Mouse (Mus musculus) myocyte (in vitro differentiated cells): Measurements from ENCODE around the gene Hist1h2ag. TPM values are rescaled to one million over a fixed set of nuclear protein-coding genes. Genes with fewer than 3 reads are reported as not detected.
A peak's percentile ranks its signal among the peaks of the same experiment; 100 is the strongest.

Experiments
- H3K27me3 ChIP-seq: one replicate; pipeline ENCODE4 v1.6.1; 2011; ENCODE audit not compliant: control insufficient read depth, insufficient read depth, insufficient read length
- H3K36me3 ChIP-seq: one replicate; pipeline ENCODE4 v1.6.1; 2011; ENCODE audit not compliant: control insufficient read depth, insufficient read depth
- H3K4me2 ChIP-seq: one replicate; pipeline ENCODE4 v1.6.1; 2011; ENCODE audit warnings: low read depth, control low read depth
- H3K4me3 ChIP-seq: one replicate; pipeline ENCODE4 v1.5.1; 2011; ENCODE audit warnings: mild to moderate bottlenecking, control low read depth, moderate library complexity
- H3K79me2 ChIP-seq: one replicate; pipeline ENCODE4 v1.6.1; 2011; ENCODE audit not compliant: control insufficient read depth, insufficient read depth
- H3ac ChIP-seq: one replicate; pipeline ENCODE4 v1.6.1; 2011; ENCODE audit not compliant: control insufficient read depth, insufficient read length
- CEBPB ChIP-seq: IDR thresholded peaks from 2 replicates; pipeline ENCODE4 v1.6.1; 2011; ENCODE audit warnings: mild to moderate bottlenecking, moderate library complexity; ENCODE audit not compliant: poor library complexity, insufficient read depth, severe bottlenecking
- E2F4 ChIP-seq: IDR thresholded peaks from one replicate; pipeline ENCODE4 v1.6.1; 2011; ENCODE audit warnings: mild to moderate bottlenecking, control low read depth, moderate library complexity; ENCODE audit not compliant: insufficient read depth
- MAX ChIP-seq: IDR thresholded peaks from one replicate; pipeline ENCODE4 v1.6.1; 2011; ENCODE audit warnings: low read depth, mild to moderate bottlenecking, control low read depth
- MYOD1 ChIP-seq, 3 experiments: IDR thresholded peaks; one replicate each; pipeline ENCODE4 v1.6.1; 2011; ENCODE audit warnings: control low read depth in 2 of 3, low read depth in 2 of 3, mild to moderate bottlenecking in 2 of 3, moderate library complexity in 1 of 3; ENCODE audit not compliant: insufficient read length in 2 of 3, control insufficient read depth in 1 of 3
- MYOG ChIP-seq, 3 experiments: IDR thresholded peaks; one replicate each; pipeline ENCODE4 v1.6.1; 2011; ENCODE audit warnings: control low read depth in 2 of 3, low read depth in 2 of 3, mild to moderate bottlenecking in 2 of 3; ENCODE audit not compliant: insufficient read length in 2 of 3, control insufficient read depth in 1 of 3, insufficient read depth in 1 of 3
- POLR2A ChIP-seq: IDR thresholded peaks from one replicate; pipeline ENCODE4 v1.6.1; 2011; ENCODE audit warnings: low read depth, mild to moderate bottlenecking, control low read depth, moderate library complexity; ENCODE audit not compliant: insufficient read length
- POLR2AphosphoS2 ChIP-seq: IDR thresholded peaks from one replicate; pipeline ENCODE4 v1.6.1; 2011; ENCODE audit warnings: low read depth, control low read depth; ENCODE audit not compliant: insufficient read length
- REST ChIP-seq: IDR thresholded peaks from one replicate; pipeline ENCODE4 v1.6.1; 2011; ENCODE audit warnings: mild to moderate bottlenecking, control low read depth, moderate library complexity; ENCODE audit not compliant: insufficient read depth, insufficient read length
- SRF ChIP-seq: IDR thresholded peaks from one replicate; pipeline ENCODE4 v1.6.1; 2011; ENCODE audit warnings: low read depth; ENCODE audit not compliant: control insufficient read depth, insufficient read length
- TCF12 ChIP-seq: IDR thresholded peaks from one replicate; pipeline ENCODE4 v1.6.1; 2011; ENCODE audit warnings: mild to moderate bottlenecking, control low read depth; ENCODE audit not compliant: poor library complexity, insufficient read depth, severe bottlenecking
- TCF3 ChIP-seq: IDR thresholded peaks from one replicate; pipeline ENCODE4 v1.6.1; 2011; ENCODE audit warnings: low read depth, control low read depth; ENCODE audit not compliant: insufficient read length
- USF1 ChIP-seq: IDR thresholded peaks from one replicate; pipeline ENCODE4 v1.6.1; 2011; ENCODE audit warnings: low read depth, mild to moderate bottlenecking, control low read depth, moderate library complexity
- polyA plus RNA-seq: library from polyadenylated mRNA; unstranded; fragments of >200 nt; fragmentation: generic; extraction: Trizol; gene quantifications from one replicate; pipeline ENCODE4 v1.2.1, GENCODE M21; 2012; ENCODE audit warnings: missing spikeins

Gene Hist1h2ag
- polyA plus RNA-seq, 1 experiment: 4.1 TPM

- Histone ChIP-seq H3K4me2 (peak overlapping the region; percentile 67), H3ac (peak overlapping the region; percentile 2), H3K79me2 (no peaks in the 10 kb centered on the region), H3K27me3 (no peaks in the 10 kb centered on the region), H3K4me3 (peak overlapping the region; percentile 30), H3K36me3 (no peaks in the 10 kb centered on the region)
- TF ChIP-seq REST: no peak
- peak in 1 of 3 experiments; percentile 18 for TF ChIP-seq MYOG (IDR thresholded peaks at IDR 0.05; ENCODE audit: control insufficient read depth in 1 of 3, insufficient read depth in 1 of 3, insufficient read length in 2 of 3, low read depth in 2 of 3)
- peak; percentile 58 for TF ChIP-seq USF1
- peak; percentile 79 for TF ChIP-seq MAX
Measured at GRCm38 (mm10) chr13:22050591-22051522, 8.1 kb upstream of the Hist1h2ag start.

- Histone ChIP-seq H3K36me3 (no peaks in the 10 kb centered on the region), H3ac (no peak overlapping the region), H3K79me2 (no peaks in the 10 kb centered on the region), H3K4me2 (peak overlapping the region; percentile 67), H3K4me3 (peak overlapping the region; percentile 30), H3K27me3 (no peaks in the 10 kb centered on the region)
- no peak for TF ChIP-seq MAX
- TF ChIP-seq MYOG (IDR thresholded peaks at IDR 0.05; ENCODE audit: control insufficient read depth in 1 of 3, insufficient read depth in 1 of 3, insufficient read length in 2 of 3, low read depth in 2 of 3): peak in 1 of 3 experiments; percentile 14
- no peak for TF ChIP-seq REST
- TF ChIP-seq CEBPB: peak; percentile 65; the same call in 1 of the 2 replicates
- TF ChIP-seq MYOD1 (IDR thresholded peaks at IDR 0.05; ENCODE audit: control insufficient read depth in 1 of 3, insufficient read length in 2 of 3, low read depth in 2 of 3): no peak
Measured at GRCm38 (mm10) chr13:22049737-22050440, 7.1 kb upstream of the Hist1h2ag start.

GRCm38 (mm10) chr13:22049041-22049440 lies 6.3 kb upstream of the Hist1h2ag start:
- H3K4me3 ChIP-seq: peak overlapping the region; percentile 30
- H3K4me2 ChIP-seq: no peak overlapping the region
- TF ChIP-seq TCF3 (no peak), TCF12 (no peak), REST (no peak), MAX (no peak), MYOD1 (IDR thresholded peaks at IDR 0.05; ENCODE audit: control insufficient read depth in 1 of 3, insufficient read length in 2 of 3, low read depth in 2 of 3) (no peak), POLR2AphosphoS2 (no peak), SRF (no peak), POLR2A (no peak), USF1 (no peak), MYOG (IDR thresholded peaks at IDR 0.05; ENCODE audit: control insufficient read depth in 1 of 3, insufficient read depth in 1 of 3, insufficient read length in 2 of 3, low read depth in 2 of 3) (no peak), E2F4 (no peak)
- H3K27me3 ChIP-seq: no peaks in the 10 kb centered on the region
- no peak overlapping the region for H3ac ChIP-seq
- no peaks in the 10 kb centered on the region for H3K36me3 ChIP-seq
- H3K79me2 ChIP-seq: no peaks in the 10 kb centered on the region

- no peak overlapping the region for H3K4me3 ChIP-seq
- H3K36me3 ChIP-seq: no peaks in the 10 kb centered on the region
- H3K27me3 ChIP-seq: no peaks in the 10 kb centered on the region
- H3K4me2 ChIP-seq: no peak overlapping the region
- H3K79me2 ChIP-seq: no peaks in the 10 kb centered on the region
- no peak overlapping the region for H3ac ChIP-seq
- no peak for TF ChIP-seq MYOG (IDR thresholded peaks at IDR 0.05; ENCODE audit: control insufficient read depth in 1 of 3, insufficient read depth in 1 of 3, insufficient read length in 2 of 3, low read depth in 2 of 3)
- no peak for TF ChIP-seq MAX
- no peak for TF ChIP-seq MYOD1 (IDR thresholded peaks at IDR 0.05; ENCODE audit: control insufficient read depth in 1 of 3, insufficient read length in 2 of 3, low read depth in 2 of 3)
- TF ChIP-seq CEBPB: no peak
- TF ChIP-seq SRF: no peak
- TF ChIP-seq POLR2AphosphoS2: no peak
- TF ChIP-seq E2F4: no peak
- no peak for TF ChIP-seq POLR2A
- TF ChIP-seq TCF12: no peak
- TF ChIP-seq USF1: no peak
- no peak for TF ChIP-seq TCF3
- TF ChIP-seq REST: no peak
Measured at GRCm38 (mm10) chr13:22045311-22045710, 2.6 kb upstream of the Hist1h2ag start.
